Mouse (Mus musculus): ENCODE data around the gene Npr3.
"Not testable (repeated sequence)": the region's sequence is repeated elsewhere in the genome, so short reads cannot be mapped to it uniquely, and the experiment has no call there.

The Npr3 gene

GRCm38 (mm10) chr15:11882508-11883205, 24.4 kb downstream of the Npr3 start:
- DNase-seq (ENCODE audit: low read depth in 1 of 2, low spot score in 2 of 2), result no peak

- no peak for DNase-seq (ENCODE audit: low read depth in 1 of 2, low spot score in 2 of 2)
These were observed 25.3 kb downstream of the Npr3 start for GRCm38 (mm10) chr15:11881822-11882221.

GRCm38 (mm10) chr15:11878334-11878733, 28.8 kb downstream of the Npr3 start:
- no peak for DNase-seq (ENCODE audit: low read depth in 1 of 2, low spot score in 2 of 2)

- DNase-seq (ENCODE audit: low read depth in 1 of 2, low spot score in 2 of 2), result no peak
These were observed 29.8 kb downstream of the Npr3 start for GRCm38 (mm10) chr15:11877273-11877672.

- DNase-seq (ENCODE audit: low read depth in 1 of 2, low spot score in 2 of 2), result no peak
These were observed 40.2 kb downstream of the Npr3 start for GRCm38 (mm10) chr15:11866918-11867317.

- no peak for DNase-seq (ENCODE audit: low read depth in 1 of 2, low spot score in 2 of 2)
These were observed 43.6 kb downstream of the Npr3 start for GRCm38 (mm10) chr15:11863540-11863818.

- DNase-seq (ENCODE audit: low read depth in 1 of 2, low spot score in 2 of 2), result no peak
These were observed 44.1 kb downstream of the Npr3 start for GRCm38 (mm10) chr15:11862785-11863539.

- no peak for DNase-seq (ENCODE audit: low read depth in 1 of 2, low spot score in 2 of 2)
These were observed 44.8 kb downstream of the Npr3 start for GRCm38 (mm10) chr15:11862253-11862652.

GRCm38 (mm10) chr15:11860259-11860658, 46.8 kb downstream of the Npr3 start:
- DNase-seq (ENCODE audit: low read depth in 1 of 2, low spot score in 2 of 2), result no peak

GRCm38 (mm10) chr15:11859829-11860228, 47.3 kb downstream of the Npr3 start:
- no peak for DNase-seq (ENCODE audit: low read depth in 1 of 2, low spot score in 2 of 2)

- DNase-seq (ENCODE audit: low read depth in 1 of 2, low spot score in 2 of 2), result no peak
These were observed 48.7 kb downstream of the Npr3 start for GRCm38 (mm10) chr15:11858411-11858810.

GRCm38 (mm10) chr15:11845204-11846062, 61.7 kb downstream of the Npr3 start:
- no peak for DNase-seq (ENCODE audit: low read depth in 1 of 2, low spot score in 2 of 2)

GRCm38 (mm10) chr15:11844115-11844514, 63.0 kb downstream of the Npr3 start:
- no peak for DNase-seq (ENCODE audit: low read depth in 1 of 2, low spot score in 2 of 2)

GRCm38 (mm10) chr15:11841828-11842227, 65.3 kb downstream of the Npr3 start:
- no peak for DNase-seq (ENCODE audit: low read depth in 1 of 2, low spot score in 2 of 2)

GRCm38 (mm10) chr15:11835913-11836312, 71.2 kb downstream of the Npr3 start:
- no peak for DNase-seq (ENCODE audit: low read depth in 1 of 2, low spot score in 2 of 2)

- DNase-seq (ENCODE audit: low read depth in 1 of 2, low spot score in 2 of 2), result not testable (repeated sequence)
These were observed 84.7 kb downstream of the Npr3 start for GRCm38 (mm10) chr15:11822347-11822746.

GRCm38 (mm10) chr15:11815551-11815950, 91.5 kb downstream of the Npr3 start:
- no peak for DNase-seq (ENCODE audit: low read depth in 1 of 2, low spot score in 2 of 2)

- DNase-seq (ENCODE audit: low read depth in 1 of 2, low spot score in 2 of 2), result no peak
These were observed 103.5 kb downstream of the Npr3 start for GRCm38 (mm10) chr15:11803576-11803975.

- DNase-seq (ENCODE audit: low read depth in 1 of 2, low spot score in 2 of 2), result no peak
These were observed 105.0 kb downstream of the Npr3 start for GRCm38 (mm10) chr15:11801863-11802722.

- no peak for DNase-seq (ENCODE audit: low read depth in 1 of 2, low spot score in 2 of 2)
These were observed 112.5 kb downstream of the Npr3 start for GRCm38 (mm10) chr15:11794632-11795031.

All from monocyte, adult 2 months (primary cell).